Mouse (Mus musculus) G1E-ER4 (cell line): ENCODE measurements around the gene Aqp1. TPM values are rescaled to one million over a fixed set of nuclear protein-coding genes. Genes with fewer than 3 reads are reported as not detected.

Experiments
- GATA1 ChIP-seq: IDR thresholded peaks from one replicate; pipeline ENCODE4 v1.8.0; 2012; ENCODE audit warnings: low read length, inconsistent platforms
- polyA plus RNA-seq: library from polyadenylated mRNA; stranded (reverse); fragments of >175 nt; gene quantifications from 2 replicates; pipeline ENCODE4 v1.2.3, GENCODE M21; 2012

Aqp1 gene
- polyA plus RNA-seq, 1 experiment = not detected

GRCm38 (mm10) chr6:55377461-55377860 lies 41.2 kb downstream of the Aqp1 start:
- TF ChIP-seq GATA1 = no peak

- TF ChIP-seq GATA1 = no peak
These were observed 43.6 kb downstream of the Aqp1 start for GRCm38 (mm10) chr6:55379641-55380335.

- TF ChIP-seq GATA1 = no peak
These were observed 45.7 kb downstream of the Aqp1 start for GRCm38 (mm10) chr6:55381966-55382365.

- no peak for TF ChIP-seq GATA1
These were observed 47.7 kb downstream of the Aqp1 start for GRCm38 (mm10) chr6:55383897-55384296.

- TF ChIP-seq GATA1 = no peak
These were observed 48.2 kb downstream of the Aqp1 start for GRCm38 (mm10) chr6:55384356-55384951.

- no peak for TF ChIP-seq GATA1
These were observed 52.4 kb downstream of the Aqp1 start for GRCm38 (mm10) chr6:55388546-55389169.

GRCm38 (mm10) chr6:55389321-55389720 lies 53.1 kb downstream of the Aqp1 start:
- TF ChIP-seq GATA1 = no peak

GRCm38 (mm10) chr6:55391814-55392213 lies 55.6 kb downstream of the Aqp1 start:
- no peak for TF ChIP-seq GATA1

- TF ChIP-seq GATA1 = no peak
These were observed 56.2 kb downstream of the Aqp1 start for GRCm38 (mm10) chr6:55392453-55392852.

- no peak for TF ChIP-seq GATA1
These were observed 58.6 kb downstream of the Aqp1 start for GRCm38 (mm10) chr6:55394854-55395253.

GRCm38 (mm10) chr6:55396176-55396575 lies 59.9 kb downstream of the Aqp1 start:
- no peak for TF ChIP-seq GATA1

- TF ChIP-seq GATA1 = no peak
These were observed 60.4 kb downstream of the Aqp1 start for GRCm38 (mm10) chr6:55396622-55397041.

Other genes with a start within 250 kb of the Aqp1 start
- gene Crhr2, start 203.4 kb upstream of the Aqp1 start, polyA plus RNA-seq = not detected in 2 replicates
- not detected in 2 replicates for gene Inmt, start 161.4 kb upstream of the Aqp1 start, polyA plus RNA-seq
- not detected in 2 replicates for gene Mindy4, start 133.0 kb upstream of the Aqp1 start, polyA plus RNA-seq
- gene Ghrhr, start 39.9 kb downstream of the Aqp1 start, polyA plus RNA-seq = not detected in 2 replicates
- not detected in 2 replicates for gene Adcyap1r1, start 115.5 kb downstream of the Aqp1 start, polyA plus RNA-seq